Mouse (Mus musculus): Measurements from ENCODE around the gene Gm28919. TPM values are rescaled to one million over a fixed set of nuclear protein-coding genes. Genes with fewer than 3 reads are reported as not detected.

The Gm28919 gene
- not detected in 2 replicates for polyA plus RNA-seq (2012; rRNA removed)

DNA sequence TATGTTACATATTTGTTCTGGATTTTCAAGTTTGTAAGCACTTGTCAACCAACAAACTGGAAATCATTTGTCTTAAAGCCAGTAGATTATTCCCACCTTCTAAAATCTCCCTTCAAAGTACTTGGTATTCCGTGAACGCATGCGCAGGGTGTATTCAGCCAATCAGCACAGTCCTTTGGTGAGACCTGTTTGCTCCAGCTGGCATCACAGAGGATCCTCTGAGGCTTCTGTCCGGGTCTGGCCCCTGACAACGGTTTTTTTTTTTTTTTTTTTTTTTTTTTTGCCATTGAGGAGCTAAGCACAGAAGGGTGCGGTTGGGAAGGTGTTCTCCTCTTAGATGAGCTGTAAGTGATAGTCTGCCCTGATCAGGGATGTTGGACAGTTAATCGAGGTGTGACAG is at the start of gene Gm28919:
Gene Gm28919 (plus strand): TSS at position 301 of the 400 bp plus-strand sequence.

Other genes starting within 250 kb of the Gm28919 start
- not detected in 2 replicates for gene Gm21719, start 99.3 kb downstream of the Gm28919 start, polyA plus RNA-seq (2012; rRNA removed)